Mouse (Mus musculus) hematopoietic multipotent progenitor cell, adult 10-12 weeks (in vitro differentiated cells): ENCODE measurements around the gene Pip. TPM values are rescaled to one million over a fixed set of nuclear protein-coding genes. Genes with fewer than 3 reads are reported as not detected.

ENCODE experiments used
- polyA plus RNA-seq: library from polyadenylated mRNA; stranded (reverse); fragments of >175 nt; gene quantifications from 2 replicates; pipeline ENCODE4 v1.2.3, GENCODE M21; 2012; ENCODE audit warnings: low replicate concordance

Gene Pip
- not detected in 2 replicates for polyA plus RNA-seq

DNA sequence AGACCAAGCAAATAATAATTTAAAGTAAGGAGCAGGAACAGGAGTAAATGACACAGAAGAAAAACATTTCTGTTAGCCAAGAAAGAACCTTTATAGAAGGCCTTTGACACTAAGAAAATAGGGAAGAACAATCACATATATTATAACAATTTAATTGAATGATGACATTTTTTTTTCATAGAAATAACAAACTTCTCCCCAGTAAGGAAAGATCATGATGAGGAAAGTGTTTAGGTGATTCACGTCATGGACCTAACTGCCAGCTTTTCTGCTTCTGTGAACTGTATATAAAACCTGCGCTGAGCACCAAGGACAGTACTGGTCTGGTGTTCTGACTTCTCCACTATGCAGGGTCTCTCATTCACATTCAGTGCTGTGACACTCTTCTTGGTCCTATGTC, at the start of gene Pip:
Pip (plus strand) TSS at position 301 of the 400 bp plus-strand sequence.

DNA sequence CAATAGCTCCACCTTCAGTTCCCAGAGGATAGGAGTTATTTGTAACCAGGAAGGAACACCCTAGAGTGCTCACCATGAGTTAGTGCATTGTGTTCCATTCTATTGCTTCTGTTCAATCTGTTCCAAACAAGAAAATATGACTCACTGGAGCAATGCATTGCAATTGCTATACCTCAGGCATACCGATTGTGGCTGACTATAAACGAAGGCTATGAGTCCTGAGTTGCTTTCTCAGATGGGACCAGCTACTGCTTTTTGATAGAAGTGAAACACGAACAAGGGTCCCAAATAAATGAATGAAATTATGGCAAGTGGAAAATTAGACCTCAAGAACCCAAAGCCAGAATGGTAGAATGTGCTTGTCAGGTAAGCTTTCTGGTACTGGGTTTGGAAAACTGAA, 5.4 kb downstream of the Pip start, which contains the start of gene Sval2:
Sval2 (plus strand) TSS at position 301 of the 400 bp plus-strand sequence.

Other genes starting within 250 kb of the Pip start
- 12.5 and 32.3 TPM in 2 replicates for gene Ephb6, start 242.1 kb upstream of the Pip start, polyA plus RNA-seq
- gene Trpv6, start 211.1 kb upstream of the Pip start, polyA plus RNA-seq = not detected in 2 replicates
- gene Trpv5, start 166.8 kb upstream of the Pip start, polyA plus RNA-seq = not detected in 2 replicates
- not detected in 2 replicates for gene Llcfc1, start 163.1 kb upstream of the Pip start, polyA plus RNA-seq
- 2.0 and 9.0 TPM in 2 replicates for gene Kel, start 143.2 kb upstream of the Pip start, polyA plus RNA-seq
- not detected in 2 replicates for gene Olfr459, start 72.4 kb upstream of the Pip start, polyA plus RNA-seq
- gene Sval2, start 5.5 kb downstream of the Pip start, polyA plus RNA-seq = not detected in 2 replicates
- not detected in 2 replicates for gene Sval1, start 104.1 kb downstream of the Pip start, polyA plus RNA-seq
- gene Sval3, start 120.6 kb downstream of the Pip start, polyA plus RNA-seq = not detected in 2 replicates
- gene Sva, start 190.9 kb downstream of the Pip start, polyA plus RNA-seq = not detected in 2 replicates